Mouse (Mus musculus): ENCODE results near the gene Slc25a5. TPM values are rescaled to one million over a fixed set of nuclear protein-coding genes. Genes with fewer than 3 reads are reported as not detected.
"Not testable (repeated sequence)": the region's sequence is repeated elsewhere in the genome, so short reads cannot be mapped to it uniquely, and the experiment has no call there.

The Slc25a5 gene
- polyA plus RNA-seq, 1 experiment from 2014 or later: 1,068 TPM

- Histone ChIP-seq H3K9me3 (no peaks in the 10 kb centered on the region), H3K4me3 (no peak overlapping the region), H3K36me3 (no peaks in the 10 kb centered on the region), H3K27ac (no peak overlapping the region), H3K4me1 (no peaks in the 10 kb centered on the region), H3K27me3 (ENCODE audit: insufficient read depth, poor library complexity, severe bottlenecking) (no peaks in the 10 kb centered on the region)
- no peak for DNase-seq (ENCODE audit: low spot score)
- WGBS: 69% methylated on average over 5 of the region's 5 CpGs
Observed at GRCm38 (mm10) chrX:36767386-36767785, 28.1 kb upstream of the Slc25a5 start.

GRCm38 (mm10) chrX:36772591-36772990 lies 22.9 kb upstream of the Slc25a5 start:
- 71% methylated on average over 6 of the region's 6 CpGs for WGBS
- DNase-seq (ENCODE audit: low spot score): no peak
- H3K27me3 ChIP-seq (ENCODE audit: insufficient read depth, poor library complexity, severe bottlenecking): no peaks in the 10 kb centered on the region
- H3K4me1 ChIP-seq: no peaks in the 10 kb centered on the region
- H3K27ac ChIP-seq: no peak overlapping the region
- H3K9me3 ChIP-seq: no peaks in the 10 kb centered on the region
- H3K36me3 ChIP-seq: no peaks in the 10 kb centered on the region
- H3K4me3 ChIP-seq: no peak overlapping the region

GRCm38 (mm10) chrX:36775520-36775919 lies 19.9 kb upstream of the Slc25a5 start:
- no peak overlapping the region for H3K4me3 ChIP-seq
- no peak for DNase-seq (ENCODE audit: low spot score)
- no peaks in the 10 kb centered on the region for H3K9me3 ChIP-seq
- WGBS: 76% methylated on average over 5 of the region's 5 CpGs
- H3K27ac ChIP-seq: no peak overlapping the region
- no peaks in the 10 kb centered on the region for H3K27me3 ChIP-seq (ENCODE audit: insufficient read depth, poor library complexity, severe bottlenecking)
- no peaks in the 10 kb centered on the region for H3K4me1 ChIP-seq
- H3K36me3 ChIP-seq: no peaks in the 10 kb centered on the region

- no peaks in the 10 kb centered on the region for H3K36me3 ChIP-seq
- DNase-seq (ENCODE audit: low spot score): no peak
- H3K27ac ChIP-seq: no peak overlapping the region
- no peak overlapping the region for H3K4me3 ChIP-seq
- H3K27me3 ChIP-seq (ENCODE audit: insufficient read depth, poor library complexity, severe bottlenecking): no peaks in the 10 kb centered on the region
- no peaks in the 10 kb centered on the region for H3K4me1 ChIP-seq
- no peaks in the 10 kb centered on the region for H3K9me3 ChIP-seq
- WGBS: 63% methylated on average over 4 of the region's 4 CpGs
Observed at GRCm38 (mm10) chrX:36777694-36778093, 17.8 kb upstream of the Slc25a5 start.

GRCm38 (mm10) chrX:36789360-36789759 lies 6.1 kb upstream of the Slc25a5 start:
- Histone ChIP-seq H3K9me3 (no peaks in the 10 kb centered on the region), H3K27ac (no peak overlapping the region), H3K4me3 (no peak overlapping the region), H3K27me3 (ENCODE audit: insufficient read depth, poor library complexity, severe bottlenecking) (no peaks in the 10 kb centered on the region), H3K36me3 (no peaks in the 10 kb centered on the region), H3K4me1 (no peaks in the 10 kb centered on the region)
- WGBS: 61% methylated on average over 4 of the region's 4 CpGs
- DNase-seq (ENCODE audit: low spot score): no peak

GRCm38 (mm10) chrX:36794571-36794970 lies 880 bp upstream of the Slc25a5 start:
- 61% methylated on average over 5 of the region's 5 CpGs for WGBS
- peak overlapping the region; percentile 70; the same call in 1 of the 2 replicates for H3K27ac ChIP-seq
- no peaks in the 10 kb centered on the region for H3K27me3 ChIP-seq (ENCODE audit: insufficient read depth, poor library complexity, severe bottlenecking)
- DNase-seq (ENCODE audit: low spot score): no peak
- H3K4me3 ChIP-seq: no peak overlapping the region
- H3K36me3 ChIP-seq: peaks cover 11% of the 10 kb centered on the region
- H3K9me3 ChIP-seq: no peaks in the 10 kb centered on the region
- no peaks in the 10 kb centered on the region for H3K4me1 ChIP-seq

- H3K36me3 ChIP-seq: peaks cover 11% of the 10 kb centered on the region
- no peaks in the 10 kb centered on the region for H3K4me1 ChIP-seq
- WGBS: 12% methylated on average over 41 of the region's 41 CpGs
- peak; percentile 89 for DNase-seq (ENCODE audit: low spot score)
- H3K9me3 ChIP-seq: no peaks in the 10 kb centered on the region
- H3K27ac ChIP-seq: peak overlapping the region; percentile 91
- H3K27me3 ChIP-seq (ENCODE audit: insufficient read depth, poor library complexity, severe bottlenecking): no peaks in the 10 kb centered on the region
- peak overlapping the region; percentile 70 for H3K4me3 ChIP-seq
Observed at GRCm38 (mm10) chrX:36796163-36796581, 721 bp downstream of the Slc25a5 start.

- not testable (repeated sequence) for H3K27me3 ChIP-seq (ENCODE audit: insufficient read depth, poor library complexity, severe bottlenecking); H3K4me1 ChIP-seq; H3K9me3 ChIP-seq; DNase-seq (ENCODE audit: low spot score)
- WGBS: 71% methylated on average over 8 of the region's 8 CpGs
- Histone ChIP-seq H3K36me3 (peaks cover 11% of the 10 kb centered on the region), H3K4me3 (peak overlapping the region; percentile 70), H3K27ac (peak overlapping the region; percentile 91; the same call in 1 of the 2 replicates)
Observed at GRCm38 (mm10) chrX:36796734-36797133, 1.3 kb downstream of the Slc25a5 start.

- H3K4me3 ChIP-seq: no peak overlapping the region
- no peaks in the 10 kb centered on the region for H3K27me3 ChIP-seq (ENCODE audit: insufficient read depth, poor library complexity, severe bottlenecking)
- H3K27ac ChIP-seq: no peak overlapping the region
- H3K36me3 ChIP-seq: peaks cover 11% of the 10 kb centered on the region
- DNase-seq (ENCODE audit: low spot score): no peak
- 48% methylated on average over 6 of the region's 6 CpGs for WGBS
- no peaks in the 10 kb centered on the region for H3K4me1 ChIP-seq
- H3K9me3 ChIP-seq: no peaks in the 10 kb centered on the region
Observed at GRCm38 (mm10) chrX:36799131-36799879, 3.9 kb downstream of the Slc25a5 start.

GRCm38 (mm10) chrX:36803189-36803588 lies 7.7 kb downstream of the Slc25a5 start:
- Histone ChIP-seq H3K9me3 (no peaks in the 10 kb centered on the region), H3K36me3 (0 out of 2 replicates have a peak, but pooled peaks cover under 1% of the 10 kb centered on the region), H3K4me3 (no peak overlapping the region), H3K27me3 (ENCODE audit: insufficient read depth, poor library complexity, severe bottlenecking) (no peaks in the 10 kb centered on the region), H3K4me1 (no peaks in the 10 kb centered on the region), H3K27ac (no peak overlapping the region)
- no peak for DNase-seq (ENCODE audit: low spot score)
- WGBS: 75% methylated on average over 5 of the region's 5 CpGs

- Histone ChIP-seq H3K27me3 (ENCODE audit: insufficient read depth, poor library complexity, severe bottlenecking) (no peaks in the 10 kb centered on the region), H3K9me3 (no peaks in the 10 kb centered on the region), H3K4me3 (no peak overlapping the region), H3K4me1 (no peaks in the 10 kb centered on the region), H3K36me3 (no peaks in the 10 kb centered on the region), H3K27ac (no peak overlapping the region)
- DNase-seq (ENCODE audit: low spot score): no peak
- WGBS: 60% methylated on average over 5 of the region's 5 CpGs
Observed at GRCm38 (mm10) chrX:36804196-36804595, 8.7 kb downstream of the Slc25a5 start.

GRCm38 (mm10) chrX:36805466-36806235 lies 10.2 kb downstream of the Slc25a5 start:
- Histone ChIP-seq H3K9me3 (no peaks in the 10 kb centered on the region), H3K27me3 (ENCODE audit: insufficient read depth, poor library complexity, severe bottlenecking) (no peaks in the 10 kb centered on the region), H3K4me1 (no peaks in the 10 kb centered on the region), H3K4me3 (no peak overlapping the region), H3K27ac (no peak overlapping the region), H3K36me3 (no peaks in the 10 kb centered on the region)
- 63% methylated on average over 5 of the region's 5 CpGs for WGBS
- no peak for DNase-seq (ENCODE audit: low spot score)

All from heart, embryonic 10.5 days (tissue).